Mouse (Mus musculus) bone marrow macrophage, adult 2 months (primary cell): Measurements from ENCODE around the gene St3gal3.

Experiments used
- CTCF ChIP-seq: IDR thresholded peaks from 2 replicates; pipeline ENCODE4 v1.5.1; 2012; ENCODE audit warnings: low read depth, mild to moderate bottlenecking, low read length, moderate library complexity
- POLR2A ChIP-seq: IDR thresholded peaks from 2 replicates; pipeline ENCODE4 v1.6.1; 2012; ENCODE audit warnings: mild to moderate bottlenecking, low read depth, low read length, borderline replicate concordance

DNA sequence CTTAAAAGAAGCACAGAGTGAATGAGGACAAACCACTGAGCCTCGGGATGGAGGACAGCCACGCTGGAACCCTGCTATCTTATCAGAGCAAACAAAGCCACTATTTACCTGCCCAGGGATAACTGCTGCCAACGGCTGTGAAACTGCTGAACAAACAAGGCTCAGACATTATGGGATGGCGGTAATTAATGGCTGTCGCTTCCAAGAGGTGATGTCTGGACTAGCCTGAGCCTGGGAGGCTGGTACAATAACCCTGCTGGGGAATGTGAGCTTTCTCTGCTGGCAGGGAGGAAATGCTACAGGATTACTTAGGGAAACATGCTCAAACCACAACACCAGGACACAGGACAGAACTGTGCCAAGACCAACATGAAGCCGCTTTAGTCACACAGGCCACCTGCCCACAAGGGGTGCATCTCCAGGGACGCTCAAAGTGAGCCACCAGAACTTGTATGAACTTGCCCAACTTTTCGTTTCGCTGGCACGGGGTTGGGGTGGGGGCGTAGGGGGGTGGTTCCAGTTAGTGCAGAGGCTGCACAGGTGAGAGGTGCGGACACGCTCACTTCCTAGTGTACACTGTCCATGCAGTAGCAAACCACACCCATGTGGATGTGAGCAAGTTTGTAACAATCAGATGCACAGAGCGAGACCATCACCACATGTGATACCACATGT is 11.5 kb downstream of the St3gal3 start:
- TF ChIP-seq CTCF (no peak), POLR2A (no peak)
